10 mouse cellular contexts compared by ENCODE assay signal in the genomic region with DNA sequence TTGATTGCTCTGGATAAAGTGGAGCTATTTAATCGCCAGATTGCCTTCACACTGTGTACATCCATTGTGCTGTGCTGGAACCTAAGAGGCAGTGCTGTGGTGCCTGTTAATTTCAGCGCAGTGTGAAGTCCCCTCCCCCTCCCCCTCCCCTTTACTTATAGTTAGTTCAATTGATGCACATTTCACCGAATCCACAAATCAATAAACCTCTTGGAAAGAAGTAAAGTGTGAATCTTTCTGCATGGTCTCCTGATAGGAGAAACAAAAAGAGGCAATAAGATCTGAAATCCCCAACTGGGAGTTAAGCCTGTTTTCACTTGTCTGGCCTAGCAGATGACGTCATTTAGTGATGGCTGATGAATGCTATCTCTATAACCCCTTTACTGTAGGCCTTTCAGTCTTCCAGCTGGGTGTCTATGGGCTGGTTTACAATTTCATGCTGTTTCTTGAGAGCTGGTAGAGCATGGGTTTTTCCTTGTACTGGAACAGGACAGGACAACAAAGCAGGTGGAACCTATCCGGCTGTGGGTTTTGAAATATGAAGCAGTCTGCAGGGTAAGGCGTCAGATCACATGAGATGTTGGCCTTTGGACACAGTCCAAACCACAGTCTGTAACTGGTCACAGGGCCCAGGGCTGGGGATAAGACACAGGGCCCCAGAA.
DNase-seq lines count a peak whose midpoint lies in the region; ATAC-seq lines count a peak whose summit lies in the region.
"Had no signal": no experiment of that assay in that cellular context is flagged by ENCODE, and none has a peak within 500 bp of the region (broad histone marks: within the 10 kb centered on the region; RNA-seq: fewer than 3 reads in every experiment).

No protein-coding gene starts in this region.

- 66% methylated on average over 6 of the region's 6 CpGs for WGBS in liver, embryonic 11.5 days
- 49% methylated on average over 6 of the region's 6 CpGs for WGBS in liver, embryonic 12.5 days (ENCODE audit: insufficient replicate concordance)
- WGBS in limb, embryonic 15.5 days, result 44% methylated on average over 6 of the region's 6 CpGs
- WGBS in stomach, embryonic 16.5 days, result 47% methylated on average over 6 of the region's 6 CpGs

- DNase-seq in embryo, embryonic 10 days (ENCODE audit: low spot score), result peak; percentile 6
- no peak for DNase-seq in embryo, embryonic 9.5 days (ENCODE audit: extremely low spot score)
- DNase-seq in liver, embryonic 11.5 days (ENCODE audit: low spot score), result no peak
- DNase-seq in thymus, postnatal 10 days (ENCODE audit: low spot score in 2 of 2), result no peak
- DNase-seq: kidney, postnatal 25 days had no signal

- no peaks in the 10 kb centered on the region for H3K9me3 ChIP-seq in liver, embryonic 11.5 days (ENCODE audit: control insufficient read depth, low read length)
- no peaks in the 10 kb centered on the region for H3K9me3 ChIP-seq in liver, embryonic 12.5 days (replicated peaks)
- no peaks in the 10 kb centered on the region for H3K9me3 ChIP-seq in limb, embryonic 15.5 days
- H3K9me3 ChIP-seq in stomach, embryonic 16.5 days (replicated peaks; ENCODE audit: control insufficient read depth, low read length), result no peaks in the 10 kb centered on the region

- H3K27ac ChIP-seq in liver, embryonic 11.5 days (ENCODE audit: low read depth, low read length), result no peak overlapping the region
- no peak overlapping the region for H3K27ac ChIP-seq in liver, embryonic 12.5 days
- peak overlapping the region; percentile 47; the same call in 1 of the 2 replicates for H3K27ac ChIP-seq in limb, embryonic 15.5 days
- H3K27ac ChIP-seq in stomach, embryonic 16.5 days (ENCODE audit: low read length), result no peak overlapping the region
- H3K27ac ChIP-seq: liver, embryonic 14.5 days had no signal

- ATAC-seq in liver, embryonic 11.5 days (replicated peaks; ENCODE audit: low FRiP score), result peak; percentile 36; the same call in 1 of the 2 replicates
- no peak for ATAC-seq in liver, embryonic 12.5 days
- ATAC-seq in limb, embryonic 15.5 days (ENCODE audit: insufficient number of reproducible peaks, low FRiP score, low TSS enrichment, low read depth), result 0 out of 2 replicates have a peak, but pooled peaks have one; percentile 71
- ATAC-seq in stomach, embryonic 16.5 days (ENCODE audit: insufficient read depth, low FRiP score), result 0 out of 2 replicates have a peak, but pooled peaks have one; percentile 25
- ATAC-seq in activated CD4-positive, CD25-positive, alpha-beta regulatory T cell, adult 4 months, result no peak

- H3K9ac ChIP-seq in liver, embryonic 11.5 days (ENCODE audit: low read depth, low read length), result no peak overlapping the region
- H3K9ac ChIP-seq in liver, embryonic 12.5 days, result no peak overlapping the region
- no peak overlapping the region for H3K9ac ChIP-seq in limb, embryonic 15.5 days
- H3K9ac ChIP-seq in stomach, embryonic 16.5 days (ENCODE audit: low read length), result no peak overlapping the region
- H3K9ac ChIP-seq: liver, embryonic 14.5 days had no signal

- no peaks in the 10 kb centered on the region for H3K36me3 ChIP-seq in liver, embryonic 11.5 days (ENCODE audit: control insufficient read depth, insufficient read depth, low read length)
- H3K36me3 ChIP-seq in liver, embryonic 12.5 days, result no peaks in the 10 kb centered on the region
- H3K36me3 ChIP-seq in limb, embryonic 15.5 days, result no peaks in the 10 kb centered on the region
- H3K36me3 ChIP-seq in stomach, embryonic 16.5 days (ENCODE audit: control insufficient read depth, insufficient read depth, low read length), result no peaks in the 10 kb centered on the region

- H3K4me3 ChIP-seq in liver, embryonic 11.5 days (ENCODE audit: low read depth, low read length), result no peak overlapping the region
- H3K4me3 ChIP-seq in liver, embryonic 12.5 days, result no peak overlapping the region
- no peak overlapping the region for H3K4me3 ChIP-seq in limb, embryonic 15.5 days
- H3K4me3 ChIP-seq in stomach, embryonic 16.5 days (replicated peaks; ENCODE audit: low read length), result no peak overlapping the region

- no peaks in the 10 kb centered on the region for H3K27me3 ChIP-seq in liver, embryonic 11.5 days (replicated peaks; ENCODE audit: control insufficient read depth, insufficient read depth, low read length)
- no peaks in the 10 kb centered on the region for H3K27me3 ChIP-seq in liver, embryonic 12.5 days (replicated peaks)
- H3K27me3 ChIP-seq in limb, embryonic 15.5 days, result no peaks in the 10 kb centered on the region
- H3K27me3 ChIP-seq in stomach, embryonic 16.5 days (ENCODE audit: control insufficient read depth, insufficient read depth, low read length), result no peaks in the 10 kb centered on the region

- H3K4me2 ChIP-seq in liver, embryonic 11.5 days, result no peak overlapping the region
- H3K4me2 ChIP-seq in liver, embryonic 12.5 days, result no peak overlapping the region
- no peak overlapping the region for H3K4me2 ChIP-seq in limb, embryonic 15.5 days
- no peak overlapping the region for H3K4me2 ChIP-seq in stomach, embryonic 16.5 days (ENCODE audit: low read depth, low read length)

- H3K4me1 ChIP-seq in liver, embryonic 11.5 days (replicated peaks; ENCODE audit: control insufficient read depth, insufficient read depth, low read length), result no peaks in the 10 kb centered on the region
- H3K4me1 ChIP-seq in liver, embryonic 12.5 days, result no peaks in the 10 kb centered on the region
- H3K4me1 ChIP-seq in limb, embryonic 15.5 days, result no peaks in the 10 kb centered on the region
- H3K4me1 ChIP-seq in stomach, embryonic 16.5 days (ENCODE audit: control insufficient read depth, insufficient read depth, low read length), result no peaks in the 10 kb centered on the region

Comparison
In these comparisons a context has a peak if more than half of its experiments do, and no peak if none do; other contexts are left out.
1. ATAC-seq: peak in liver, embryonic 11.5 days (single experiment), limb, embryonic 15.5 days (single experiment) and stomach, embryonic 16.5 days (single experiment); none in liver, embryonic 12.5 days (single experiment) and activated CD4-positive, CD25-positive, alpha-beta regulatory T cell, adult 4 months (single experiment).